Mouse (Mus musculus): Measurements from ENCODE around the gene Tekt3. TPM values are rescaled to one million over a fixed set of nuclear protein-coding genes. Genes with fewer than 3 reads are reported as not detected.

Gene Tekt3
- total and polyA plus RNA-seq, 3 experiments: not detected

- Histone ChIP-seq H3K27me3 (ENCODE audit: control insufficient read depth in 1 of 2, insufficient read depth in 2 of 2, low read length in 2 of 2) (no peaks in the 10 kb centered on the region), H3K9me3 (replicated peaks; ENCODE audit: insufficient read depth, low read length) (no peaks in the 10 kb centered on the region), H3K4me3 (ENCODE audit: control insufficient read depth in 1 of 2, insufficient read depth in 1 of 2, low read depth in 2 of 2, low read length in 2 of 2) (no peak overlapping the region), H3K36me3 (ENCODE audit: control insufficient read depth in 1 of 2, insufficient read depth in 2 of 2, low read length in 2 of 2) (no peaks in the 10 kb centered on the region), H3K9ac (ENCODE audit: control insufficient read depth, low read depth, low read length, poor library complexity, severe bottlenecking) (no peak overlapping the region), H3K79me2 (ENCODE audit: control insufficient read depth, insufficient read depth, low read length, poor library complexity) (no peaks in the 10 kb centered on the region), H3K4me1 (ENCODE audit: control insufficient read depth in 1 of 2, insufficient read depth in 2 of 2, low read length in 2 of 2) (no peaks in the 10 kb centered on the region), H3K27ac (ENCODE audit: control insufficient read depth, low read depth, low read length) (no peak overlapping the region)
- no peak for DNase-seq (ENCODE audit: low read depth, low spot score)
- TF ChIP-seq TAL1 (IDR thresholded peaks at IDR 0.05; ENCODE audit: low read length) (no peak), ZC3H11A (IDR thresholded peaks at IDR 0.05; ENCODE audit: low read depth, low read length) (no peak), ZKSCAN1 (IDR thresholded peaks at IDR 0.05; ENCODE audit: low read depth, low read length) (no peak), POLR2AphosphoS5 (IDR thresholded peaks at IDR 0.05; ENCODE audit: borderline replicate concordance, low read depth, low read length) (no peak), SMC3 (IDR thresholded peaks at IDR 0.05; ENCODE audit: low read depth, low read length) (no peak), MAFK (IDR thresholded peaks at IDR 0.05; ENCODE audit: borderline replicate concordance, low read depth, low read length) (no peak)
These were observed 42.6 kb downstream of the Tekt3 start for GRCm38 (mm10) chr11:63104026-63104425.

- H3K4me1 ChIP-seq (ENCODE audit: control insufficient read depth in 1 of 2, insufficient read depth in 2 of 2, low read length in 2 of 2): no peaks in the 10 kb centered on the region
- no peaks in the 10 kb centered on the region for H3K9me3 ChIP-seq (replicated peaks; ENCODE audit: insufficient read depth, low read length)
- TF ChIP-seq GABPA (IDR thresholded peaks at IDR 0.05; ENCODE audit: low read depth, low read length): no peak
- TF ChIP-seq MAZ (IDR thresholded peaks at IDR 0.05; ENCODE audit: low read depth, low read length): no peak
- no peak for TF ChIP-seq ZNF384 (IDR thresholded peaks at IDR 0.05; ENCODE audit: low read depth, low read length)
- TF ChIP-seq TAL1 (IDR thresholded peaks at IDR 0.05; ENCODE audit: low read length): no peak
- TF ChIP-seq ETS1 (IDR thresholded peaks at IDR 0.05; ENCODE audit: low read depth, low read length): no peak
- TF ChIP-seq BHLHE40 (IDR thresholded peaks at IDR 0.05; ENCODE audit: borderline replicate concordance, low read depth, low read length): no peak
- no peak for TF ChIP-seq ZC3H11A (IDR thresholded peaks at IDR 0.05; ENCODE audit: low read depth, low read length)
- no peak for TF ChIP-seq USF1 (IDR thresholded peaks at IDR 0.05; ENCODE audit: low read depth, low read length)
- TF ChIP-seq E2F4 (IDR thresholded peaks at IDR 0.05; ENCODE audit: borderline replicate concordance, low read depth, low read length): no peak
- no peak for TF ChIP-seq ZMIZ1 (IDR thresholded peaks at IDR 0.05; ENCODE audit: low read depth, low read length)
- no peak for TF ChIP-seq NRF1 (IDR thresholded peaks at IDR 0.05; ENCODE audit: insufficient read depth, low read depth, low read length, poor library complexity, severe bottlenecking)
- TF ChIP-seq POLR2AphosphoS5 (IDR thresholded peaks at IDR 0.05; ENCODE audit: borderline replicate concordance, low read depth, low read length): no peak
- no peak for TF ChIP-seq POLR2A (IDR thresholded peaks at IDR 0.05; ENCODE audit: control insufficient read depth in 1 of 2, insufficient read depth in 1 of 2, low read depth in 1 of 2, low read length in 2 of 2, poor library complexity in 1 of 2)
- no peak for TF ChIP-seq SIN3A (IDR thresholded peaks at IDR 0.05; ENCODE audit: low read length)
- no peak for TF ChIP-seq MXI1 (IDR thresholded peaks at IDR 0.05; ENCODE audit: low read depth, low read length)
- no peak for TF ChIP-seq ZKSCAN1 (IDR thresholded peaks at IDR 0.05; ENCODE audit: low read depth, low read length)
These were observed 47.8 kb downstream of the Tekt3 start for GRCm38 (mm10) chr11:63109230-63109775.

More at GRCm38 (mm10) chr11:63109230-63109775, 47.8 kb downstream of the Tekt3 start:
- Histone ChIP-seq H3K4me3 (ENCODE audit: control insufficient read depth in 1 of 2, insufficient read depth in 1 of 2, low read depth in 2 of 2, low read length in 2 of 2) (no peak overlapping the region), H3K27me3 (ENCODE audit: control insufficient read depth in 1 of 2, insufficient read depth in 2 of 2, low read length in 2 of 2) (no peaks in the 10 kb centered on the region), H3K9ac (ENCODE audit: control insufficient read depth, low read depth, low read length, poor library complexity, severe bottlenecking) (no peak overlapping the region), H3K27ac (ENCODE audit: control insufficient read depth, low read depth, low read length) (no peak overlapping the region), H3K36me3 (ENCODE audit: control insufficient read depth in 1 of 2, insufficient read depth in 2 of 2, low read length in 2 of 2) (no peaks in the 10 kb centered on the region), H3K79me2 (ENCODE audit: control insufficient read depth, insufficient read depth, low read length, poor library complexity) (no peaks in the 10 kb centered on the region)
- no peak for DNase-seq (ENCODE audit: low read depth, low spot score)

Measured in MEL (cell line).